Mouse (Mus musculus) A20 (cell line): Measurements from ENCODE around the gene Med15.
"Not testable (repeated sequence)": the region's sequence is repeated elsewhere in the genome, so short reads cannot be mapped to it uniquely, and the experiment has no call there.

ENCODE experiments used
- DNase-seq: peaks from one replicate; pipeline ENCODE4 v3.0.0-alpha.2; 2011; ENCODE audit warnings: low read depth, low spot score

Med15 gene

GRCm38 (mm10) chr16:17732841-17733340 is at the start of gene Med15:
TSS of gene Med15 (minus strand) at chr16:17732891.
- no peak for DNase-seq

GRCm38 (mm10) chr16:17779692-17780091 is 47.0 kb upstream of the Med15 start:
- DNase-seq, result no peak

- DNase-seq, result no peak
These were observed 45.5 kb upstream of the Med15 start for GRCm38 (mm10) chr16:17778223-17778622.

GRCm38 (mm10) chr16:17776828-17777227 is 44.1 kb upstream of the Med15 start:
- DNase-seq, result peak; percentile 18

- DNase-seq, result peak; percentile 25
These were observed 38.6 kb upstream of the Med15 start for GRCm38 (mm10) chr16:17771117-17771865.

GRCm38 (mm10) chr16:17768834-17769233 is 36.1 kb upstream of the Med15 start:
- no peak for DNase-seq

- no peak for DNase-seq
These were observed 31.4 kb upstream of the Med15 start for GRCm38 (mm10) chr16:17764108-17764511.

GRCm38 (mm10) chr16:17761074-17761473 is 28.4 kb upstream of the Med15 start:
- DNase-seq, result no peak

- DNase-seq, result peak; percentile 51
These were observed 28.0 kb upstream of the Med15 start for GRCm38 (mm10) chr16:17760657-17761056.

GRCm38 (mm10) chr16:17759813-17760321 is 27.2 kb upstream of the Med15 start:
- DNase-seq, result no peak

GRCm38 (mm10) chr16:17759344-17759773 is 26.7 kb upstream of the Med15 start, which contains the start of gene Klhl22:
TSS of gene Klhl22 (plus strand) at chr16:17759618.
- no peak for DNase-seq

- no peak for DNase-seq
These were observed 26.2 kb upstream of the Med15 start for GRCm38 (mm10) chr16:17758902-17759301.

- no peak for DNase-seq
These were observed 25.1 kb upstream of the Med15 start for GRCm38 (mm10) chr16:17757756-17758155.

- DNase-seq, result no peak
These were observed 21.0 kb upstream of the Med15 start for GRCm38 (mm10) chr16:17753686-17754085.

GRCm38 (mm10) chr16:17753001-17753400 is 20.3 kb upstream of the Med15 start:
- DNase-seq, result no peak

- DNase-seq, result no peak
These were observed 12.4 kb upstream of the Med15 start for GRCm38 (mm10) chr16:17745067-17745466.

- peak; percentile 64 for DNase-seq
These were observed 11.8 kb upstream of the Med15 start for GRCm38 (mm10) chr16:17744536-17744935.

- DNase-seq, result no peak
These were observed 10.6 kb upstream of the Med15 start for GRCm38 (mm10) chr16:17743279-17743678.

- DNase-seq, result no peak
These were observed 10.1 kb upstream of the Med15 start for GRCm38 (mm10) chr16:17742810-17743209.

GRCm38 (mm10) chr16:17740080-17740479 is 7.4 kb upstream of the Med15 start:
- DNase-seq, result no peak

- no peak for DNase-seq
These were observed 3.5 kb upstream of the Med15 start for GRCm38 (mm10) chr16:17736156-17736555.

GRCm38 (mm10) chr16:17734872-17735271 is 2.2 kb upstream of the Med15 start:
- not testable (repeated sequence) for DNase-seq

- peak; percentile 16 for DNase-seq
These were observed 955 bp upstream of the Med15 start for GRCm38 (mm10) chr16:17733646-17734045.
